Mouse (Mus musculus) heart, postnatal 10 days (tissue): ENCODE results near the gene Mpz. TPM values are rescaled to one million over a fixed set of nuclear protein-coding genes. Genes with fewer than 3 reads are reported as not detected.

Source experiments
- DNase-seq, 2 experiments: peaks; one replicate each; pipeline ENCODE4 v3.0.0; 2021
- intact Hi-C: fragments of 180-260 bp; cut with DNase I; formaldehyde crosslinking; loops from one replicate; pipeline ENCODE4 v1.15.1; 2025
- total RNA-seq, 2 experiments: library from RNA; stranded (reverse); gene quantifications; 2 replicates each; pipeline ENCODE4 v1.2.3; 2021

The Mpz gene
- total RNA-seq, 2 experiments from 2014 or later: 11.0 to 18.1 TPM

DNA sequence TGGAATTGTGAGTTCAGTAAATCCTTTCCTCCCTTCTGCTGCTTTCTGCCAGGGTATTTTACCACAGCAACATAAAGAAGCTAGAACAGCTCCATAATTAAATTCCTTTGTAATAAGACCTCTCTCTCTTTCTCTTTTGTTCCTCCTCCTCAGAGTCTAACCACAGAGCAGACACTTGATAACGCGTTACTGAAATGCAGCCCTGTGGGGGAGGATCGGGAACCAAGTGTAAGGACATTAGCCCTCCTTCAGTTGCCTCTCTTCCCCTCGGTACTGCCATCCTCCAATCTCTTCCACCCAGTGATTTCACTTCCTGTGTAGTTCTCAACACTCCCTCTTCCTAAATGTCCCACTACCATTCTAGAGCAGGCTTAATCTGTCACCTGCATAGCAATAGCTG lies 58.9 kb downstream of the Mpz start:
- intact Hi-C loops: no loop called here
- DNase-seq: no peak

Other genes starting within 250 kb of the Mpz start
- gene Fcrlb, start 237.8 kb upstream of the Mpz start, total RNA-seq: not detected
- gene Fcrla, start 223.1 kb upstream of the Mpz start, total RNA-seq: 1 to 10 TPM in 1 of 2 experiments, under 1 TPM in 1; 0.57 to 1.6 TPM
- gene Fcgr2b, start 174.2 kb upstream of the Mpz start, total RNA-seq: 1 to 10 TPM; 3.1 to 3.9 TPM
- gene Fcgr4, start 131.8 kb upstream of the Mpz start, total RNA-seq: not detected
- 1 to 10 TPM; 7.4 to 8.9 TPM for gene Fcgr3, start 85.8 kb upstream of the Mpz start, total RNA-seq
- 1 to 10 TPM in 1 of 2 experiments, under 1 TPM in 1; 0.67 to 1.6 TPM for gene Cfap126, start 36.8 kb upstream of the Mpz start, total RNA-seq
- gene Sdhc, start 108 bp upstream of the Mpz start, total RNA-seq: 1,000 to 10,000 TPM in 1 of 2 experiments, 100 to 1,000 TPM in 1; 973 to 1,003 TPM
- 100 to 1,000 TPM; 136 to 146 TPM for gene Pcp4l1, start 45.6 kb downstream of the Mpz start, total RNA-seq
- gene Nr1i3, start 63.3 kb downstream of the Mpz start, total RNA-seq: not detected
- gene Tomm40l, start 71.8 kb downstream of the Mpz start, total RNA-seq: 10 to 100 TPM; 88.9 to 95.9 TPM
- 1 to 10 TPM; 2.3 to 4.2 TPM for gene Apoa2, start 74.3 kb downstream of the Mpz start, total RNA-seq
- 1 to 10 TPM; 9.0 to 9.6 TPM for gene Fcer1g, start 83.7 kb downstream of the Mpz start, total RNA-seq
- 1 to 10 TPM; 5.1 to 7.8 TPM for gene Adamts4, start 99.7 kb downstream of the Mpz start, total RNA-seq
- gene Ndufs2, start 100.7 kb downstream of the Mpz start, total RNA-seq: 1,000 to 10,000 TPM; 1,054 to 1,076 TPM
- 10 to 100 TPM; 28.0 to 28.6 TPM for gene B4galt3, start 119.6 kb downstream of the Mpz start, total RNA-seq
- 10 to 100 TPM; 20.7 to 21.4 TPM for gene Ppox, start 130.5 kb downstream of the Mpz start, total RNA-seq
- gene Usp21, start 137.3 kb downstream of the Mpz start, total RNA-seq: 10 to 100 TPM; 20.7 to 26.8 TPM
- gene Ufc1, start 144.3 kb downstream of the Mpz start, total RNA-seq: 100 to 1,000 TPM; 101 to 112 TPM
- gene Dedd, start 178.4 kb downstream of the Mpz start, total RNA-seq: 10 to 100 TPM; 23.6 to 26.3 TPM
- 10 to 100 TPM; 20.9 to 22.1 TPM for gene Nit1, start 194.9 kb downstream of the Mpz start, total RNA-seq
- gene Pfdn2, start 195.0 kb downstream of the Mpz start, total RNA-seq: 10 to 100 TPM; 73.4 to 73.9 TPM
- under 1 TPM; 0.60 to 0.65 TPM for gene Klhdc9, start 210.1 kb downstream of the Mpz start, total RNA-seq
- under 1 TPM in 1 of 2 experiments, not detected in 1; 0.22 TPM for gene Nectin4, start 219.4 kb downstream of the Mpz start, total RNA-seq
- 1 to 10 TPM; 2.1 to 2.5 TPM for gene Arhgap30, start 238.2 kb downstream of the Mpz start, total RNA-seq